ENCODE assay signal across 28 mouse cellular contexts in genomic region chr14:111888781-111889180, GRCm38 (mm10).
"Had no signal": no experiment of that assay in that cellular context is flagged by ENCODE, and none has a peak within 500 bp of the region (broad histone marks: within the 10 kb centered on the region; RNA-seq: fewer than 3 reads in every experiment).

No protein-coding gene starts in this region.

- H3K9ac ChIP-seq: embryonic facial prominence, embryonic 12.5 days; embryonic facial prominence, embryonic 13.5 days; embryonic facial prominence, embryonic 15.5 days; forebrain, embryonic 12.5 days; forebrain, embryonic 13.5 days; forebrain, embryonic 15.5 days; forebrain, postnatal 0 days; heart, embryonic 12.5 days had no signal

- H3K36me3 ChIP-seq: embryonic facial prominence, embryonic 10.5 days; embryonic facial prominence, embryonic 12.5 days; embryonic facial prominence, embryonic 13.5 days; embryonic facial prominence, embryonic 15.5 days; forebrain, embryonic 10.5 days; forebrain, embryonic 12.5 days; forebrain, embryonic 15.5 days; heart, embryonic 10.5 days; heart, embryonic 12.5 days had no signal

- DNase-seq: cerebellum, adult 9-10 months; cerebellum, adult 9-11 months; cerebellum, postnatal 10 days; cerebellum, postnatal 14 days; cerebellum, postnatal 25 days; cerebellum, postnatal 36 days; embryo, embryonic 11 days; forebrain, postnatal 0 days; gastrocnemius, adult 2 months; gastrocnemius, postnatal 10 days; gastrocnemius, postnatal 14 days; gastrocnemius, postnatal 25 days; gastrocnemius, postnatal 36 days; heart, adult 11 months; heart, adult 2 months had no signal

- H3K9me3 ChIP-seq: embryonic facial prominence, embryonic 10.5 days; embryonic facial prominence, embryonic 12.5 days; embryonic facial prominence, embryonic 13.5 days; embryonic facial prominence, embryonic 15.5 days; forebrain, embryonic 10.5 days; forebrain, embryonic 12.5 days; forebrain, embryonic 13.5 days; forebrain, embryonic 15.5 days; heart, embryonic 10.5 days; heart, embryonic 12.5 days had no signal

- H3K4me3 ChIP-seq: embryonic facial prominence, embryonic 10.5 days; embryonic facial prominence, embryonic 12.5 days; embryonic facial prominence, embryonic 13.5 days; embryonic facial prominence, embryonic 15.5 days; erythroblast, embryonic 14.5 days; forebrain, embryonic 10.5 days; forebrain, embryonic 12.5 days; forebrain, embryonic 13.5 days; forebrain, embryonic 15.5 days; gastrocnemius, adult 2 months; heart, adult 2 months; heart, embryonic 10.5 days; heart, embryonic 12.5 days had no signal

- H3K4me1 ChIP-seq: embryonic facial prominence, embryonic 10.5 days; embryonic facial prominence, embryonic 12.5 days; embryonic facial prominence, embryonic 13.5 days; embryonic facial prominence, embryonic 15.5 days; forebrain, embryonic 10.5 days; forebrain, embryonic 12.5 days; forebrain, embryonic 13.5 days; forebrain, embryonic 15.5 days; heart, embryonic 10.5 days had no signal

- H3K27ac ChIP-seq: embryonic facial prominence, embryonic 10.5 days; embryonic facial prominence, embryonic 12.5 days; embryonic facial prominence, embryonic 13.5 days; embryonic facial prominence, embryonic 15.5 days; forebrain, embryonic 10.5 days; forebrain, embryonic 12.5 days; forebrain, embryonic 13.5 days; forebrain, embryonic 15.5 days; gastrocnemius, adult 2 months; heart, adult 2 months; heart, embryonic 10.5 days had no signal

- H3K4me2 ChIP-seq: embryonic facial prominence, embryonic 12.5 days; embryonic facial prominence, embryonic 13.5 days; embryonic facial prominence, embryonic 15.5 days; forebrain, embryonic 12.5 days; forebrain, embryonic 13.5 days; forebrain, embryonic 15.5 days; heart, embryonic 12.5 days had no signal

- H3K27me3 ChIP-seq: embryonic facial prominence, embryonic 12.5 days; embryonic facial prominence, embryonic 13.5 days; embryonic facial prominence, embryonic 15.5 days; forebrain, embryonic 12.5 days; forebrain, embryonic 13.5 days; forebrain, embryonic 15.5 days; heart, embryonic 12.5 days had no signal

- ATAC-seq: forebrain, embryonic 13.5 days; forebrain, embryonic 14.5 days; forebrain, embryonic 15.5 days; forebrain, embryonic 16.5 days; forebrain, postnatal 0 days had no signal
